In the genomic region with DNA sequence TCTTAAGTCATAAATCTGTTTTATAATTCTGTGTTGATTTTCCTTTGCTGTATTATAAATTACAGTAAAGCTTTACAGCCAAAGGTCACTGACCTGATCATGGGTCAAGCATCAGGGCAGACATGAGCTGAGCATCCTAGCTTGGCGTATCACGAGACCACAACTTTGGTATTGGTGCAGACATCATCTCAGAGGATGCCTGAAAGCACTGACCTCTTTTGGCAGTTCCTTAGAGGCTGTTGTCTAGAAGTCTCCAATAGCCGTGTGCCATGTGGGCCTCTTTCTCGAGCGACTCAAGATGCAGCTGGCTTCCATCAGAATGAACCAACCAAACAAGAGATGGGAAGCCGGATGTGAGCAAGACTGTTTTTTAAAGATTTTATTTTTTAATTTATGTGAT, we compare ENCODE assay signal across 26 mouse cellular contexts. TPM values are rescaled to one million over a fixed set of nuclear protein-coding genes. Genes with fewer than 3 reads are reported as not detected.
DNase-seq lines count a peak whose midpoint lies in the region; ATAC-seq and TF ChIP-seq lines count a peak whose summit lies in the region.
"Had no signal": no experiment of that assay in that cellular context is flagged by ENCODE, and none has a peak within 500 bp of the region (broad histone marks: within the 10 kb centered on the region; RNA-seq: fewer than 3 reads in every experiment).

No protein-coding gene starts in this region.

- ATAC-seq in kidney, embryonic 14.5 days (ENCODE audit: low FRiP score, low TSS enrichment), result peak; percentile 69
- ATAC-seq in kidney, postnatal 0 days (replicated peaks; ENCODE audit: low FRiP score, low read depth), result peak; percentile 69
- ATAC-seq: forebrain, embryonic 13.5 days; forebrain, embryonic 16.5 days; hindbrain, embryonic 16.5 days; Patski had no signal

- H3K9ac ChIP-seq in kidney, embryonic 14.5 days (ENCODE audit: low read depth, low read length), result no peak overlapping the region
- H3K9ac ChIP-seq in kidney, postnatal 0 days (ENCODE audit: low read depth, low read length), result no peak overlapping the region
- H3K9ac ChIP-seq: forebrain, embryonic 13.5 days; hindbrain, embryonic 13.5 days had no signal

- no peak overlapping the region for H3K4me3 ChIP-seq in kidney, embryonic 14.5 days (ENCODE audit: low read length)
- no peak overlapping the region for H3K4me3 ChIP-seq in kidney, postnatal 0 days (replicated peaks; ENCODE audit: low read depth, low read length)
- H3K4me3 ChIP-seq: forebrain, embryonic 10.5 days; forebrain, embryonic 13.5 days; heart, adult 2 months; hindbrain, embryonic 10.5 days; hindbrain, embryonic 13.5 days had no signal

- H3K4me1 ChIP-seq in kidney, embryonic 14.5 days (ENCODE audit: control insufficient read depth, insufficient read depth, low read length), result no peaks in the 10 kb centered on the region
- 0 out of 2 replicates have a peak, but pooled peaks cover 3% of the 10 kb centered on the region for H3K4me1 ChIP-seq in kidney, postnatal 0 days (replicated peaks; ENCODE audit: insufficient read depth, low read length)
- H3K4me1 ChIP-seq: forebrain, embryonic 10.5 days; forebrain, embryonic 13.5 days; hindbrain, embryonic 10.5 days; hindbrain, embryonic 13.5 days had no signal

- H3K27ac ChIP-seq in kidney, embryonic 14.5 days (ENCODE audit: low read depth, low read length), result no peak overlapping the region
- H3K27ac ChIP-seq in kidney, postnatal 0 days, result no peak overlapping the region
- H3K27ac ChIP-seq: forebrain, embryonic 10.5 days; forebrain, embryonic 13.5 days; heart, adult 2 months; hindbrain, embryonic 10.5 days; hindbrain, embryonic 13.5 days had no signal

- 56% methylated on average over 6 of the region's 6 CpGs for WGBS in kidney, embryonic 14.5 days
- 51% methylated on average over 6 of the region's 6 CpGs for WGBS in kidney, postnatal 0 days

- DNase-seq in kidney, adult 11 months, result no peak
- peak; percentile 75 for DNase-seq in kidney, postnatal 0 days (ENCODE audit: low spot score)
- DNase-seq in kidney, postnatal 36 days, result no peak
- DNase-seq in kidney, postnatal 4 days, result peak; percentile 54 to 65
- no peak for DNase-seq in kidney, postnatal 25 days
- DNase-seq: adrenal gland, postnatal 10 days; adrenal gland, postnatal 36 days; B cell, adult 2 months; cerebellum, adult 18-20 months; cerebellum, adult 9-10 months; cerebellum, postnatal 14 days; gastrocnemius, postnatal 10 days; gastrocnemius, postnatal 36 days; heart, adult 2 months; heart, postnatal 36 days had no signal

- H3K27me3 ChIP-seq in kidney, embryonic 14.5 days (ENCODE audit: control insufficient read depth, insufficient read depth, low read length), result no peaks in the 10 kb centered on the region
- no peaks in the 10 kb centered on the region for H3K27me3 ChIP-seq in kidney, postnatal 0 days (ENCODE audit: insufficient read depth, low read length)
- H3K27me3 ChIP-seq: CH12.LX; forebrain, embryonic 13.5 days; hindbrain, embryonic 13.5 days; Patski had no signal

- no peaks in the 10 kb centered on the region for H3K9me3 ChIP-seq in kidney, embryonic 14.5 days (ENCODE audit: control insufficient read depth, low read length)
- H3K9me3 ChIP-seq in kidney, postnatal 0 days (replicated peaks; ENCODE audit: low read length), result no peaks in the 10 kb centered on the region
- H3K9me3 ChIP-seq: forebrain, embryonic 10.5 days; forebrain, embryonic 13.5 days; G1E; hindbrain, embryonic 10.5 days; hindbrain, embryonic 13.5 days had no signal

- TF ChIP-seq CTCF in kidney, postnatal 0 days (IDR thresholded peaks at IDR 0.05; ENCODE audit: low read depth), result no peak

- H3K4me2 ChIP-seq in kidney, embryonic 14.5 days (replicated peaks; ENCODE audit: low read depth, low read length), result no peak overlapping the region
- H3K4me2 ChIP-seq in kidney, postnatal 0 days (ENCODE audit: low read length), result no peak overlapping the region
- H3K4me2 ChIP-seq: forebrain, embryonic 13.5 days; heart, embryonic 11.5 days; hindbrain, embryonic 13.5 days had no signal

- H3K36me3 ChIP-seq in kidney, embryonic 14.5 days (ENCODE audit: control insufficient read depth, insufficient read depth, low read length), result no peaks in the 10 kb centered on the region
- H3K36me3 ChIP-seq in kidney, postnatal 0 days (ENCODE audit: insufficient read depth, low read length), result no peaks in the 10 kb centered on the region
- H3K36me3 ChIP-seq: forebrain, embryonic 10.5 days; G1E; hindbrain, embryonic 10.5 days; hindbrain, embryonic 13.5 days had no signal

RNA-seq across cellular contexts. Expression of gene Yaf2, which starts 28.8 kb away (rescaled TPM):
- 114 and 116 TPM in 2 replicates for polyA plus RNA-seq in kidney, embryonic 14.5 days (2014; fragmentation: Nextera tagmentation; extraction: Ambion mirVana)
- polyA plus RNA-seq in kidney, postnatal 0 days (2015; fragmentation: Nextera tagmentation; extraction: Ambion mirVana), result 105 and 106 TPM in 2 replicates

RNA-seq across cellular contexts. Expression of gene Zcrb1, which starts 32.6 kb away (rescaled TPM):
- polyA plus RNA-seq in kidney, embryonic 14.5 days (2014; fragmentation: Nextera tagmentation; extraction: Ambion mirVana), result 134 and 165 TPM in 2 replicates
- 131 and 136 TPM in 2 replicates for polyA plus RNA-seq in kidney, postnatal 0 days (2015; fragmentation: Nextera tagmentation; extraction: Ambion mirVana)

RNA-seq across cellular contexts. Expression of gene Pphln1, which starts 32.6 kb away (rescaled TPM):
- 30.1 and 43.4 TPM in 2 replicates for polyA plus RNA-seq in kidney, embryonic 14.5 days (2014; fragmentation: Nextera tagmentation; extraction: Ambion mirVana)
- 32.4 and 35.9 TPM in 2 replicates for polyA plus RNA-seq in kidney, postnatal 0 days (2015; fragmentation: Nextera tagmentation; extraction: Ambion mirVana)

Comparison
In these comparisons a context has a peak if more than half of its experiments do, and no peak if none do; other contexts are left out.
1. DNase-seq: peak in kidney, postnatal 0 days (single experiment) and kidney, postnatal 4 days (2 of 2); none in kidney, adult 11 months (single experiment), kidney, postnatal 36 days (0 of 2) and kidney, postnatal 25 days (0 of 2).